Mouse (Mus musculus) neural tube, embryonic 12.5 days (tissue): ENCODE results near the gene Cyp8b1. TPM values are rescaled to one million over a fixed set of nuclear protein-coding genes. Genes with fewer than 3 reads are reported as not detected.

Experiments used
- ATAC-seq: fragments of 200-750 bp; cut with Nextera tagmentation; 2 replicates; pipeline ENCODE4 v1.8.0; 2017; ENCODE audit warnings: low read depth, mild to moderate bottlenecking, moderate TSS enrichment, moderate library complexity; ENCODE audit not compliant: low FRiP score
- H3K27ac ChIP-seq: fragments of 300-500 bp; sonication (generic); 2 replicates; pipeline ENCODE4 v1.5.1; 2016
- H3K27me3 ChIP-seq: fragments of 300-500 bp; sonication (generic); replicated peaks from 2 replicates; pipeline ENCODE4 v1.6.1; 2016; ENCODE audit warnings: mild to moderate bottlenecking
- H3K36me3 ChIP-seq: fragments of 300-500 bp; sonication (generic); 2 replicates; pipeline ENCODE4 v1.6.1; 2016; ENCODE audit warnings: mild to moderate bottlenecking
- H3K4me1 ChIP-seq: fragments of 300-500 bp; sonication (generic); 2 replicates; pipeline ENCODE4 v1.6.1; 2016
- H3K4me2 ChIP-seq: fragments of 300-500 bp; sonication (generic); replicated peaks from 2 replicates; pipeline ENCODE4 v1.6.1; 2016; ENCODE audit warnings: mild to moderate bottlenecking
- H3K4me3 ChIP-seq: fragments of 300-500 bp; sonication (generic); 2 replicates; pipeline ENCODE4 v1.5.1; 2016
- H3K9ac ChIP-seq: fragments of 300-500 bp; sonication (generic); 2 replicates; pipeline ENCODE4 v1.6.1; 2016; ENCODE audit warnings: mild to moderate bottlenecking
- H3K9me3 ChIP-seq: fragments of 300-500 bp; sonication (generic); 2 replicates; pipeline ENCODE4 v1.6.1; 2016; ENCODE audit warnings: mild to moderate bottlenecking
- WGBS: fragments of 180-500 bp; shearing (Covaris S2); methylation state at CpG from one replicate; pipeline ENCODE4 v1.1.7; 2016; 5-methylcytosine and 5-hydroxymethylcytosine counted together
- polyA plus RNA-seq: library from polyadenylated mRNA; unstranded; fragments of >200 nt; fragmentation: Nextera tagmentation; extraction: Ambion mirVana; gene quantifications from 2 replicates; pipeline ENCODE4 v1.2.1, GENCODE M21; 2016

Cyp8b1 gene
- polyA plus RNA-seq, 1 experiment from 2014 or later: not detected

DNA sequence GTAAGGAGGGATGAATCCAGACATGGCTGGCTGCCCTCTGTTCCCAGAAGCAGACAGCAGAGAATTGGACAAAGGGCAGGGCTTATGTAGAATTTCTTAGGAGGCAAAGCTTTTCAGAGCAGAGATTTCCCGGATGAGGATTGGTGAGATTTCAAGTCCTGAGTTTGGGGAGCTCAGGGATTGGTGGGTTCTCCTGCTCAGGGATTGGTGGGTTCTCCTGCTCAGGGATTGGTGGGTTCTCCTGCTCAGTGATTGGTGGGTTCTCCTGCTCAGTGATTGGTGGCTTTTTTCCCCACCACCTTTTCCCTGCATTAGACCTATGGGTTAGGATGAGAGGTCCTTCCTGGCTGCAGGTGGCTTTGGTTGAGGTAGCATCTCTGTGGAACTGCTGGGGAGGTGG lies 20.8 kb upstream of the Cyp8b1 start:
- H3K27me3 ChIP-seq: 0 out of 2 replicates have a peak, but pooled peaks cover 8% of the 10 kb centered on the region
- H3K9ac ChIP-seq: no peak overlapping the region
- H3K4me2 ChIP-seq: peak overlapping the region; percentile 51
- H3K36me3 ChIP-seq: no peaks in the 10 kb centered on the region
- H3K9me3 ChIP-seq: no peaks in the 10 kb centered on the region
- WGBS: 76% methylated on average over 1 of the region's 1 CpGs
- H3K4me3 ChIP-seq: no peak overlapping the region
- no peak for ATAC-seq
- H3K4me1 ChIP-seq: no peaks in the 10 kb centered on the region
- no peak overlapping the region for H3K27ac ChIP-seq

DNA sequence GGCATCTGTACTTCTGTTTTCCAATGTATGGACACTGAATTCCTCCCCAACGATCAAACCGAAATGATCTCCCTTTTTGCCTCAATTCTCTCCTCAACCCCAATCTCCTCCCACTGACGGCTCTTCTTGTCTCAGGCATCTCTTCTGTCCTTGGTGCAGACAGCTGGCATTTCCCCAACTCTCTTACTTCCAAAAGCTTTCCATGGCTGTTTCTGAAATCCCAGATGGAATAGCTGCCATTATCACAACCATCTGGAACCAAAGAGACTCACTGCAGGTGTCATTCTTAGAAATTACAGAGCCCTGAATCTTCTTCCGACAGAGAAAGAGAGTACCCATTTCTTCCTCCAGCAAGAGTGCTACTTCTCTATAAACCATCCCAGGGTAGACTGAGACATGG lies 18.8 kb upstream of the Cyp8b1 start:
- no peak overlapping the region for H3K4me3 ChIP-seq
- H3K9me3 ChIP-seq: no peaks in the 10 kb centered on the region
- H3K27me3 ChIP-seq: 0 out of 2 replicates have a peak, but pooled peaks cover 8% of the 10 kb centered on the region
- H3K4me1 ChIP-seq: no peaks in the 10 kb centered on the region
- H3K27ac ChIP-seq: no peak overlapping the region
- no peak for ATAC-seq
- no peak overlapping the region for H3K9ac ChIP-seq
- WGBS: 90% methylated on average over 4 of the region's 4 CpGs
- no peak overlapping the region for H3K4me2 ChIP-seq
- H3K36me3 ChIP-seq: no peaks in the 10 kb centered on the region

DNA sequence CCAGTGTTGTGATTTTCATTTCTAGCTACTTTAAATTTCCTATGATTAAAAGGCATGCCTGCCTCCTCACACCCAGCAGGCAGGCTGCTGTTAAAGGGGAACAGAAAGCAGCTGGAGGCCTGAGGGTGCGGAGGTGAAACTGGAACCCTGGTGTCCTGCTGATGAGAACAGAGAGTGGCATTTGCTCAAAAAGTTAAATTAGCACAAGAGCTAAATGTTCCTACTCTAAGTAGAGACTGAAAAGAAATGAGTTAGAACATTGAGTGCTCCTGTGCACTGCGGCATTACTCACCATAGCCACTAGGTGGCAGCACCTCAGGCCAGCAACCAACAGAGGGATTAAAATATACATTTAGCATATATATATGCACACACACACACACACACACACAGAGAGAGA lies 12.4 kb upstream of the Cyp8b1 start:
- no peaks in the 10 kb centered on the region for H3K27me3 ChIP-seq
- WGBS: 32% methylated on average over 2 of the region's 2 CpGs
- H3K27ac ChIP-seq: no peak overlapping the region

DNA sequence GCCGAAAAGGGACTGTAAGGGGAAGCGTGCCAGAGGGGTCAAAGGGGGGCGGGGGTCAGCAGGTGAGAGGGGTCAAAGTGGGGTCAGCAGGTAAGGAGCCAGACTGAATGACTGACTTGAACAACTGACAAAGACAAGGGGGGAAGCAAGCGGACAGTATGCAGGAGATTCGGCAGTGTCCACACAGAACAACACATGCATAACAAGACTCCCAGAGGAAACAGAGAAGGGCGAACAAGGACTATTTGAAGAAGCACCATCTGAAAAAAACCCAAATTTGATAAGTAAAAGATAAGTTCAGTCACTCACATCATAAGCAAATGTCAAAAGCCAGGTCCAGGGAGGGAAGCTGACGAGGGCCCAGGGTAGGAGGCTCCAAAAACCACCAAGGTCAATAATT lies 11.6 kb upstream of the Cyp8b1 start:
- H3K4me3 ChIP-seq: no peak overlapping the region
- H3K27me3 ChIP-seq: no peaks in the 10 kb centered on the region
- ATAC-seq: no peak
- no peaks in the 10 kb centered on the region for H3K36me3 ChIP-seq
- H3K4me2 ChIP-seq: no peak overlapping the region
- H3K27ac ChIP-seq: no peak overlapping the region
- H3K4me1 ChIP-seq: no peaks in the 10 kb centered on the region
- H3K9ac ChIP-seq: no peak overlapping the region
- 83% methylated on average over 7 of the region's 7 CpGs for WGBS
- no peaks in the 10 kb centered on the region for H3K9me3 ChIP-seq

More for the DNA sequence above, 12.4 kb upstream of the Cyp8b1 start:
- H3K9me3 ChIP-seq: no peaks in the 10 kb centered on the region
- no peak overlapping the region for H3K4me2 ChIP-seq
- no peak overlapping the region for H3K4me3 ChIP-seq
- no peaks in the 10 kb centered on the region for H3K4me1 ChIP-seq
- no peaks in the 10 kb centered on the region for H3K36me3 ChIP-seq
- ATAC-seq: no peak
- H3K9ac ChIP-seq: no peak overlapping the region

DNA sequence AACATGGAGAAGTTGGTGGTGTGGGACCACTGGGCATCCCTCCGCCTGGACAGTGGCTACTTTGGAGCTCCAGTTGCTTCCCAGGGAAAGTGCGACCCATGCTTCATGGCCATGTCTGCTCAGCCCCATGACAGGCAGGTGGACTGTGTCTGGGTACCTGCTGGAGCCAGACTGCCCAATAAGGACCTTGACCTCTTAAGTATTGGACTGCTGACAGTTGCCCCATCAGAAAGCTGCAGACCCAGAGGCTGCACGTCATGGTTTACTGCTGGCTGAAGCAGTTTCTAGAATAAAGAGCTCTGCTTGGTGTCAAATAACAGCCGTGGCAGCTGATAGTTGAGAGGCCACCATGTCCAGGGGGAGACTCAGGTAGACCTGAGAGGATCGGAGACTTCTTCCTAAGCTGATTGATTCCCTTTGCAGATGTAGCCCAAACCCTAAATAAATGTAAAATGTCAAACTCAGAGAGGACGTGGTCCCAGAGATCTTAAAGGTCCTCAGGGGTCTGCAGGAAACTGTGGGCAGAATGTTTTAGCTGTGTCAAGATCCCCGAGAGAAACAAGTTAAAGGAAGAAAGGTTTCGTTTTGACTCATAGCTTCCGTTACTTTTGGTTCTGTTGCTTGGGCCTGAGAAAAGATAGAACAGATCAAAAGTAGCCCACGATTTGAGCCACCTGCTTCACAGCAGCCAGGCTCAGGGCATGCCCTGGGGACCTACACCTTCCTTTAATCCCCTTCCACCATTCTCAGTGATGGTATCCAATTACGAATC lies 10.7 kb upstream of the Cyp8b1 start:
- Histone ChIP-seq H3K4me3 (no peak overlapping the region), H3K36me3 (no peaks in the 10 kb centered on the region), H3K27ac (no peak overlapping the region), H3K4me2 (no peak overlapping the region), H3K4me1 (no peaks in the 10 kb centered on the region), H3K9me3 (no peaks in the 10 kb centered on the region), H3K27me3 (no peaks in the 10 kb centered on the region), H3K9ac (no peak overlapping the region)
- WGBS: 65% methylated on average over 11 of the region's 11 CpGs
- no peak for ATAC-seq

DNA sequence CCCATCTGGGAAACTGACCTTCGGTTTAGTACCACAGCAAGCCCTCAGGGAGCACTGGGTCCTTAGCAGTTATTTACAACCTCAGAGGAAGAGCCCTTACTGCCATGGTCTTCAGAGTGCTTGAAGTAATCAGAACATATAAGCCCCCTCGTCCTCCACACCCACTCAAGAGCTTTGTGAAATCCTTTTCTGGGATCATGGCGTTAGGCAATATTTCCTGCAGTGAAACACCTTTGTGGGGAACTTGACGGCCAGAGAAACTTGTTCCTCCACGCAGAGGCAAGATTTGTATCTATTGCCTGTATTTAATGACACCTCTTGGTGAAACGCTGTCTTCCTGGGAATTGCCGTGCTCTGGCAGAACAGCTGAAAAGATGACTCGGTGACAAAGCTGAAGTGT lies 9.9 kb upstream of the Cyp8b1 start:
- Histone ChIP-seq H3K27me3 (no peaks in the 10 kb centered on the region), H3K4me2 (no peak overlapping the region), H3K9me3 (no peaks in the 10 kb centered on the region), H3K4me1 (no peaks in the 10 kb centered on the region), H3K27ac (no peak overlapping the region), H3K9ac (no peak overlapping the region), H3K4me3 (no peak overlapping the region), H3K36me3 (no peaks in the 10 kb centered on the region)
- no peak for ATAC-seq
- 70% methylated on average over 8 of the region's 8 CpGs for WGBS

DNA sequence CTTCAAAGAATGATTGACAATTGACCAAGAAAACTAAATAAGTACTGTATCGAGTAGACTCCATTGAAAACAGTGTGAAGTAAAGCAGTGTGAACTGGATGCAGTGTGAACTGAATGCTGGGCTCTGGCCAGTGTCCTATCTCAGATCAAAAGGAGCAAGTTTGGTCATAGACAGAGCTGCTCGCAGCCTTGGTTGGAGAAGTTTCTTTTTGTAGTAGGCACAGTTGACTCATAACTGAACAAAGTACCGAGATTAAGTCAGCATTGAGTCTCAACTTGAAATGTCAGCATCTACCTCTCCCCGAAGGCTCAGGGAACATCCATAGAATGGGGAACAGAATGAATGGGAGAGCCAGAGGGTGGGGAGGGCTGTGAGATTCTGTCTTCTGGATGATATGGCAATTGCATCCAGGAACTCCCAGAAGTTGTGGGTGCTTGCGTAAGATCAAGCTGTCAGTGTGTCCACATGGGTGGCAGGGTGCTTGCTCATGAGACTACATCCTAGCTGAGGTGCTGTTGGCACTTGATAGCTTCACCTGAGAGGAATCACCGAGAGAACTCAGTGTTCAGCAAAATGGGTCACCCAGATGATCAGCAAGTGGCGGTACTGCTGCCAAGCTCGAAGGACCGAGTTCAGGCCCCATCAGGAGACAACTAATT lies 8.9 kb upstream of the Cyp8b1 start:
- Histone ChIP-seq H3K9ac (no peak overlapping the region), H3K27ac (no peak overlapping the region), H3K9me3 (no peaks in the 10 kb centered on the region), H3K4me2 (no peak overlapping the region), H3K4me3 (no peak overlapping the region), H3K27me3 (no peaks in the 10 kb centered on the region), H3K36me3 (no peaks in the 10 kb centered on the region), H3K4me1 (no peaks in the 10 kb centered on the region)
- WGBS: 92% methylated on average over 9 of the region's 9 CpGs
- no peak for ATAC-seq

DNA sequence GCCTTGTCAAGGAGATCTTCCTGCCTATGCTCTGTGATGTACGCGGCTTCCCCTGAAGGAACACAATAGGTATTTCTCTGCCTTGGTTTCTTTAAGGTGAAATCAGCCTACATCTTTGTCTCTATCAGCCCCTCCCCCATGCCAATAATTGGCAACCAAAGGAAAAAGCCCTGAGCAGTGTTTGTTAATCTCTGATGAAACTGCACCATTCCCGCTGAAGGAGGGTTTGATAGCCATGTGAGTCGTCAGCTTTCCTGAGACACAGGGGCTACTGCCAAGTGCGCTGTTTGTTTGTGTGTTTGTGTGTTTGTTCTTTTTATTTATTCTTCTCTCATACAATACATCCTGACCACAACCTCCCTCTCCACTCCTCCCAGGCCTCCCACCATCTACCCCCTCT lies 7.8 kb upstream of the Cyp8b1 start:
- H3K27ac ChIP-seq: no peak overlapping the region
- H3K9ac ChIP-seq: no peak overlapping the region
- no peaks in the 10 kb centered on the region for H3K36me3 ChIP-seq
- ATAC-seq: no peak
- H3K4me3 ChIP-seq: no peak overlapping the region
- no peaks in the 10 kb centered on the region for H3K27me3 ChIP-seq
- 90% methylated on average over 5 of the region's 5 CpGs for WGBS
- no peaks in the 10 kb centered on the region for H3K9me3 ChIP-seq
- no peak overlapping the region for H3K4me2 ChIP-seq
- H3K4me1 ChIP-seq: no peaks in the 10 kb centered on the region

DNA sequence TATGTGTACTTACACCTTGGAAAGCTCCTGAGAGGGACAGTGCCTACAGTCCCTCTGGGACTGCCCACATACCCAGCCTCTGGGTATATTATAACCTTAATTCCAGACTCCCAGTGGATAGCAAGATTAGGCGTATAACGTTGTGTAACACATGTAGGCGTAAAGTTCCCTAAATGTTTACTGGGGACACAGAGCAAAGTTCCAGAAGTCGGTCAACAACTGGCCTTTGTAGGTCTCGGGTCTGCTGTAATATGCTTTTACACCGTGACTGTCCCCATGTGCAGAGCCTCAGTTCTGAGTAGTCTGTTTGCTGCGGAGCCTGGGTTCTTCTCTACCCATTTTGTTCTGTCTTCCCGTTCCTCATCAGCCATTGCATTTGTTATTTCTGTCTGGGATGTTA lies 7.3 kb upstream of the Cyp8b1 start:
- no peak overlapping the region for H3K27ac ChIP-seq
- no peaks in the 10 kb centered on the region for H3K4me1 ChIP-seq
- H3K9ac ChIP-seq: no peak overlapping the region
- no peak for ATAC-seq
- no peaks in the 10 kb centered on the region for H3K36me3 ChIP-seq
- H3K4me2 ChIP-seq: no peak overlapping the region
- no peak overlapping the region for H3K4me3 ChIP-seq
- H3K27me3 ChIP-seq: no peaks in the 10 kb centered on the region
- no peaks in the 10 kb centered on the region for H3K9me3 ChIP-seq
- 86% methylated on average over 8 of the region's 8 CpGs for WGBS

DNA sequence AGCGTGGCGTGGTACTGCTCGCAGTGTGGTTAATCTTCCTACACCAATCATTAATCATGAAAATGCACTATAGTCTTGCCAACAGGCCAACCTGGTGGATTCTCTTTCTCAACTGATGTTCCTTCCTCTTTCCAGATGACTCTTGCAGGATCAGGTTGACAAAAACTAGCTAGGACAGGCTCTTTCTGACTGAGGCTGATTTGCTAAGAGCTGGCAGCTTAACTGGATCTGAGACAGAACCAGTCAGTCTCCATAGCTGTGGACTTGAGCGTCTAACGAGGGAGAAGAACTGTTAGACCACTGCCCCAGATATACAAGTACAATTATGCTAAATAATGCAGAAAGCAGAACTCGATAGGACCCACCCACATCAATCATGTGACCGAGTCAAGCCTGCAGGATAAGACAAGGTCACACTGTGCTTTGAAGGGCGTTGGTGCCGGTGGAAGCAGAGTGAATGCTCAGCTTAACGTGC lies 3.0 kb upstream of the Cyp8b1 start:
- no peaks in the 10 kb centered on the region for H3K4me1 ChIP-seq
- H3K4me3 ChIP-seq: no peak overlapping the region
- H3K4me2 ChIP-seq: no peak overlapping the region
- no peak for ATAC-seq
- H3K27ac ChIP-seq: no peak overlapping the region
- H3K9me3 ChIP-seq: no peaks in the 10 kb centered on the region
- H3K27me3 ChIP-seq: no peaks in the 10 kb centered on the region
- no peaks in the 10 kb centered on the region for H3K36me3 ChIP-seq
- WGBS: 77% methylated on average over 10 of the region's 10 CpGs
- no peak overlapping the region for H3K9ac ChIP-seq

DNA sequence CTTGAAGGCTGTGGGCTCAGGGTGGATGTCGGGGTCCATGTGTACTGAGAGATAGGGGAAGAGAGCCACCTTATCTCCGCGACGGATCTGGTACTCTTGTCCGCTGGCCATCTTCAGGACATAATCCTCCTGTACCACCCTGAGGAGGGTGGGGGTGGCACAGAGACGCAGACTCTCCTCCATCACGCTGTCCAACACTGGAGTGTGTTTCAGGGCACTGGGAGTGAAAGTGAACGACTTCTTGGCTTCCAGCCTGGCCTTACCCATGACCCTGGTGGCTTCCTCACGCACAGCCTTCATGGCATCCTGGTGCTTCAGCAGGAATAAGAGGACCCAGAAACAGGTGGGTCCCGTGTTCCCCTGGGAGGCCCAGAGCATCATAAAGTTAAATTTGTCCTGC lies 1.0 kb downstream of the Cyp8b1 start:
- Histone ChIP-seq H3K4me3 (no peak overlapping the region), H3K9me3 (no peaks in the 10 kb centered on the region), H3K27ac (no peak overlapping the region), H3K4me2 (no peak overlapping the region), H3K9ac (no peak overlapping the region), H3K27me3 (no peaks in the 10 kb centered on the region), H3K4me1 (no peaks in the 10 kb centered on the region), H3K36me3 (no peaks in the 10 kb centered on the region)
- WGBS: 93% methylated on average over 10 of the region's 10 CpGs
- ATAC-seq: no peak

DNA sequence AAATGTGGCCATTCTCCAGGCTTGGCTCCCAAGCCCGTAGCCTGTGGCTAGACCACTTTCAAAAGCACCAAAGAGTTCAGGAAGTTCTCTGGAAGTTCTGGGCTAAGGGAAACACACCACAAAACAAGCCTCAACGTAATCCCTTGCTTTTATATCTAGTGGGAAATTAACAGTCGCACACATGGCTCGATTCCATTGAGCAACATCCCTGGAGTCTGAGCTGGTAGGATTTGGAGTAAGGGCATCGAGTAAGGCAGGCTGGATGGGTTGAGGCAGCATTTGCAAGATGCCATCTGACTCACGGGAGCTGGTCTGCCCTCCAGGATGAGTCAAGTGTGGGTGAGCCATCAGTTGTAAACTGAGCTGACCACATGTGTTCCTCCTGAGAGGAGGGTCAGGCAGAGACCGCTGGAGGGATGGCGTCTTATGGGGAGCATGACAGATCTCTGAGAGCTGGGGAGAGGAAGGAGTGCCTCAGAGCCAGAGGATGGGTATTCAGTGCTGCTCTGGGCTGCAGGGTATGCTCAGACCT lies 1.8 kb downstream of the Cyp8b1 start:
- WGBS: 83% methylated on average over 8 of the region's 8 CpGs
- Histone ChIP-seq H3K27me3 (no peaks in the 10 kb centered on the region), H3K27ac (no peak overlapping the region), H3K36me3 (no peaks in the 10 kb centered on the region), H3K9me3 (no peaks in the 10 kb centered on the region), H3K4me3 (no peak overlapping the region), H3K4me2 (no peak overlapping the region), H3K9ac (no peak overlapping the region), H3K4me1 (no peaks in the 10 kb centered on the region)
- no peak for ATAC-seq
